Mouse (Mus musculus) neural tube, embryonic 14.5 days (tissue): ENCODE results near the gene Hes5. TPM values are rescaled to one million over a fixed set of nuclear protein-coding genes. Genes with fewer than 3 reads are reported as not detected.

Experiments
- ATAC-seq: fragments of 200-750 bp; cut with Nextera tagmentation; 2 replicates; pipeline ENCODE4 v1.8.0; 2017; ENCODE audit warnings: low read depth, mild to moderate bottlenecking, moderate TSS enrichment, moderate library complexity
- H3K27ac ChIP-seq: fragments of 300-500 bp; sonication (generic); 2 replicates; pipeline ENCODE4 v1.5.1; 2014; ENCODE audit warnings: low read depth, mild to moderate bottlenecking, control low read depth, low read length, moderate library complexity, mixed read lengths
- H3K27me3 ChIP-seq: fragments of 300-500 bp; sonication (generic); 2 replicates; pipeline ENCODE4 v1.6.1; 2014; ENCODE audit warnings: low read length; ENCODE audit not compliant: control insufficient read depth, insufficient read depth
- H3K36me3 ChIP-seq: fragments of 300-500 bp; sonication (generic); 2 replicates; pipeline ENCODE4 v1.6.1; 2014; ENCODE audit warnings: low read length, mixed read lengths; ENCODE audit not compliant: control insufficient read depth, insufficient read depth
- H3K4me1 ChIP-seq: fragments of 300-500 bp; sonication (generic); 2 replicates; pipeline ENCODE4 v1.6.1; 2014; ENCODE audit warnings: low read length; ENCODE audit not compliant: control insufficient read depth, insufficient read depth
- H3K4me2 ChIP-seq: fragments of 300-500 bp; sonication (generic); 2 replicates; pipeline ENCODE4 v1.6.1; 2014; ENCODE audit warnings: mild to moderate bottlenecking, low read depth, low read length, control low read depth
- H3K4me3 ChIP-seq: fragments of 300-500 bp; sonication (generic); 2 replicates; pipeline ENCODE4 v1.5.1; 2014; ENCODE audit warnings: low read depth, low read length, control low read depth, mixed read lengths
- H3K9ac ChIP-seq: fragments of 300-500 bp; sonication (generic); replicated peaks from 2 replicates; pipeline ENCODE4 v1.6.1; 2014; ENCODE audit warnings: low read depth, mild to moderate bottlenecking, control low read depth, low read length, mixed read lengths
- H3K9me3 ChIP-seq: fragments of 300-500 bp; sonication (generic); 2 replicates; pipeline ENCODE4 v1.6.1; 2016; ENCODE audit warnings: low read length; ENCODE audit not compliant: control insufficient read depth
- WGBS: fragments of 180-500 bp; shearing (Covaris S2); extraction: QIAGEN DNeasy Blood & Tissue Kit; methylation state at CpG from one replicate; pipeline ENCODE4 v1.1.7; 2014; 5-methylcytosine and 5-hydroxymethylcytosine counted together
- polyA plus RNA-seq: library from polyadenylated mRNA; unstranded; fragments of >200 nt; fragmentation: Nextera tagmentation; extraction: Ambion mirVana; gene quantifications from 2 replicates; pipeline ENCODE4 v1.2.1, GENCODE M21; 2014

Gene Hes5
- polyA plus RNA-seq, 1 experiment from 2014 or later, result 40.9 TPM

DNA sequence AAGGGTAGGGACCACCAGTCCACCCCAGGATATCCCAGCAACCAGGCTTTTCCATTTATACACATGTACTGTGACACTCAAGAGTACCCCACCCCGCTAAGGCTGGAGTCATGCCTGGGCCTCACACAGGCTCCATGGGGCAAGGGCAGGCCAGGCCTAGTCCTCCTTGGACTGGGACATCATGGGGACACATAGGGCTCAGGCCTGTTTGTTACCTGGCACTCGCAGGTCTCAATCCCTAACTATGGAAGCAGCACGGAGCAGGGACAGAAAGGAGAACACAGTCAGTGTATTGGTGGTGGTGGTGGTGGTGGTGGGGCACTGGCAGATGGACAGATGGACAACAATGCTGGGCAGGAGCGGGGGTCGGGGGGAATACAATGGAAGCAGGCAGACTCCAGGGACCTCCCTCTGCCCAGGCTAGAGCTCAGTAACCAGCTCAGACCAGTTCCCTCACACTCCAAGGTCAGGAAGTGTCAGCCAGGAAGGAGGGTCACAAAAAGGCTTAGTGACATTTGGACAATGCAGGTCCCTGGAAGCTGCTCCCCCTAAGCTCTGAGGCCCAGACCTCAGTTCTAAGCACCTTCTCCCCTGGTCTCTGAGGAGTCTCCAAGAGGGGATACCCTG is 24.5 kb downstream of the Hes5 start:
- 0 out of 2 replicates have a peak, but pooled peaks cover 4% of the 10 kb centered on the region for H3K27me3 ChIP-seq
- H3K36me3 ChIP-seq, result peaks cover 10% of the 10 kb centered on the region
- H3K9me3 ChIP-seq, result no peaks in the 10 kb centered on the region
- no peak for ATAC-seq
- H3K27ac ChIP-seq, result no peak overlapping the region
- WGBS, result 78% methylated on average over 5 of the region's 5 CpGs
- 0 out of 2 replicates have a peak overlapping the region, but pooled peaks have one; percentile 2 for H3K9ac ChIP-seq
- H3K4me3 ChIP-seq, result no peak overlapping the region
- no peak overlapping the region for H3K4me2 ChIP-seq
- H3K4me1 ChIP-seq, result peaks cover 4% of the 10 kb centered on the region; the same call in 1 of the 2 replicates

GRCm38 (mm10) chr4:154986096-154986495 is 25.4 kb downstream of the Hes5 start:
- Histone ChIP-seq H3K9ac (0 out of 2 replicates have a peak overlapping the region, but pooled peaks have one; percentile 2), H3K36me3 (peaks cover 3% of the 10 kb centered on the region; the same call in 1 of the 2 replicates), H3K4me3 (no peak overlapping the region), H3K9me3 (no peaks in the 10 kb centered on the region), H3K4me1 (peaks cover 4% of the 10 kb centered on the region; the same call in 1 of the 2 replicates), H3K27me3 (0 out of 2 replicates have a peak, but pooled peaks cover 4% of the 10 kb centered on the region), H3K27ac (no peak overlapping the region; the same call in 1 of the 2 replicates), H3K4me2 (no peak overlapping the region)
- WGBS, result 24% methylated on average over 17 of the region's 17 CpGs
- ATAC-seq, result peak; percentile 8; the same call in 1 of the 2 replicates

- no peak overlapping the region for H3K4me3 ChIP-seq
- H3K4me2 ChIP-seq, result no peak overlapping the region
- H3K4me1 ChIP-seq, result peaks cover 4% of the 10 kb centered on the region; the same call in 1 of the 2 replicates
- 70% methylated on average over 15 of the region's 15 CpGs for WGBS
- H3K36me3 ChIP-seq, result no peaks in the 10 kb centered on the region
- H3K9ac ChIP-seq, result no peak overlapping the region
- no peaks in the 10 kb centered on the region for H3K9me3 ChIP-seq
- H3K27ac ChIP-seq, result no peak overlapping the region
- no peak for ATAC-seq
- 0 out of 2 replicates have a peak, but pooled peaks cover 4% of the 10 kb centered on the region for H3K27me3 ChIP-seq
These were observed 26.0 kb downstream of the Hes5 start for GRCm38 (mm10) chr4:154986750-154987149.

- WGBS, result 80% methylated on average over 4 of the region's 4 CpGs
These were observed 34.2 kb downstream of the Hes5 start for GRCm38 (mm10) chr4:154994876-154995275.

DNA sequence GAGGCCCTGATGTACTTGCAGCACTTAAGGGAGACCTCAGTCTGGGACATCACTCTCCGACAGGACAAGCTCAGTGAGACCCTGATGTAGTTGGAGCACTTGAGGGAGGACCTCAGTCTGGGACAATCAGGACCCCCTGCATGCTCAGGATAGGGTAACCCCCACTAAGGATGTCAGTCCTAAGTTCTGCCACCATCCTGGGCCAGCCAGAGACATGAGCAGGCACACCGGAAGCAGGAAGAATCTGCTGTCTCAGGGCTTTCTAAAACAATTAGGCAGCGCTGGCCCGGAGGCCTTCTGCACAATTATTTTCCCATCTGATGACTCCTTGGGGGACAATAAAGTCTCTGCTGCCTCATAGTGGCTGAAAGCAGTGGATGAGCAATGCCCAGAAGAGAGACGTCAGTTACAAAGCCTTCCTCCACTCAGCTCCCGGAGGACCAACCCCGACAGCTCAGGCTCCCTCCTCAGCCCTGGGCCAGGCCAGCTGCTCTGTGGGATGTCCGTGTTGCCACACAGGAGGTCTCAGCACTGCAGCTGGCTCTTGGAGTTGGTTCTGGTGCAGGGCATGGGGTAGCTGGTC is 35.9 kb downstream of the Hes5 start:
- Histone ChIP-seq H3K36me3 (no peaks in the 10 kb centered on the region), H3K27me3 (no peaks in the 10 kb centered on the region), H3K4me2 (no peak overlapping the region), H3K9ac (no peak overlapping the region), H3K27ac (peak overlapping the region; percentile 7; the same call in 1 of the 2 replicates), H3K9me3 (no peaks in the 10 kb centered on the region), H3K4me1 (peaks cover 12% of the 10 kb centered on the region; the same call in 1 of the 2 replicates), H3K4me3 (no peak overlapping the region)
- 8% methylated on average over 8 of the region's 8 CpGs for WGBS
- ATAC-seq, result peak; percentile 74

More at GRCm38 (mm10) chr4:154994876-154995275, 34.2 kb downstream of the Hes5 start:
- no peaks in the 10 kb centered on the region for H3K36me3 ChIP-seq
- H3K4me1 ChIP-seq, result peaks cover 12% of the 10 kb centered on the region; the same call in 1 of the 2 replicates
- no peak for ATAC-seq
- H3K4me2 ChIP-seq, result no peak overlapping the region
- H3K9ac ChIP-seq, result no peak overlapping the region
- H3K27me3 ChIP-seq, result no peaks in the 10 kb centered on the region
- H3K9me3 ChIP-seq, result no peaks in the 10 kb centered on the region
- H3K27ac ChIP-seq, result no peak overlapping the region
- no peak overlapping the region for H3K4me3 ChIP-seq

DNA sequence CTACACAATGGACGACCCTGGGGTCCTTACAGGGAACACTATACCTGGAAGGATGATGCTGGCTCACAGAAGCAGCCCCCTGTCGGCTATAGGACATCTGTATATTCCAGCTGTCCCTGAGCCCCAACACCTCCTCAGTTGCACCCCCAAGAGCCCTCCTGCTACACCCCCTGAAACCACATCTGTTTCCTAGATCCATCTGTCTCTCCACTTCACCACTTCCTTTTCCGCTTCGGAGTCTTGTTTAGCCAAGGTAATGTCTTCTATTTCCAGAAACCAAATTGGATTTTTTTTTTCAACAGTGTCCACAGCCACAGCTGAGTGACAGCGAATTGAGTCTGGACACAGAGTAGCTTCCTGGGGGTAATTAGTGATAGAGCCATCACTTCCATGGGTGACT is 38.7 kb downstream of the Hes5 start:
- Histone ChIP-seq H3K4me2 (no peak overlapping the region), H3K27ac (no peak overlapping the region), H3K9ac (no peak overlapping the region), H3K27me3 (no peaks in the 10 kb centered on the region), H3K4me1 (peaks cover 12% of the 10 kb centered on the region; the same call in 1 of the 2 replicates), H3K4me3 (no peak overlapping the region), H3K9me3 (no peaks in the 10 kb centered on the region), H3K36me3 (no peaks in the 10 kb centered on the region)
- WGBS, result 82% methylated on average over 5 of the region's 5 CpGs
- ATAC-seq, result no peak

- Histone ChIP-seq H3K4me3 (no peak overlapping the region), H3K4me1 (no peaks in the 10 kb centered on the region), H3K27me3 (no peaks in the 10 kb centered on the region), H3K9ac (no peak overlapping the region), H3K9me3 (no peaks in the 10 kb centered on the region), H3K36me3 (no peaks in the 10 kb centered on the region), H3K4me2 (no peak overlapping the region), H3K27ac (no peak overlapping the region)
- 92% methylated on average over 3 of the region's 3 CpGs for WGBS
- no peak for ATAC-seq
These were observed 44.6 kb downstream of the Hes5 start for GRCm38 (mm10) chr4:155005278-155005677.

GRCm38 (mm10) chr4:155006296-155006695 is 45.6 kb downstream of the Hes5 start:
- 72% methylated on average over 10 of the region's 10 CpGs for WGBS
- Histone ChIP-seq H3K27ac (no peak overlapping the region), H3K4me3 (no peak overlapping the region), H3K27me3 (no peaks in the 10 kb centered on the region), H3K4me1 (no peaks in the 10 kb centered on the region), H3K9ac (no peak overlapping the region), H3K4me2 (no peak overlapping the region), H3K9me3 (no peaks in the 10 kb centered on the region), H3K36me3 (no peaks in the 10 kb centered on the region)
- ATAC-seq, result 0 out of 2 replicates have a peak, but pooled peaks have one; percentile 17

DNA sequence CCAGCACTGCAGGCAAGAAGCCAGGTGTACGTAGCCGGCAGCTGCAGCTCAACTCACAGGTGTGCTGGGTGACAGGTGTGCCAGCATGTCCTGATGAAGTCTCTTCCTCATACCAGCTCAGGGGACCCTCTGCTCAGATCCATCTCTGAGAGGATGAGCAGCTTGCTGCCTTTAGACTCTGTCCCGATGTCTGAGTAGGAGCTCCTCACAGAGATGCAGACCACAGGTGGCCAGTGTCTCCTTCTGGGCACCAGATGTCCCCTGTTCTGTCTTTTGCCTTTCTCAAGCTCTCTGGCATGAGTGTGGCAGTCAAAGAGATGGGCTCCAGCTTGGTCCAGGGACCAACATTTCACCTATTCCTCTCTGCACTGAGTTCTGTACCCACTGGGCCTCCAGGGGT is 46.9 kb downstream of the Hes5 start:
- H3K4me1 ChIP-seq, result no peaks in the 10 kb centered on the region
- no peak overlapping the region for H3K9ac ChIP-seq
- H3K27ac ChIP-seq, result no peak overlapping the region
- no peaks in the 10 kb centered on the region for H3K36me3 ChIP-seq
- WGBS, result 96% methylated on average over 3 of the region's 3 CpGs
- H3K9me3 ChIP-seq, result no peaks in the 10 kb centered on the region
- H3K27me3 ChIP-seq, result no peaks in the 10 kb centered on the region
- no peak overlapping the region for H3K4me3 ChIP-seq
- H3K4me2 ChIP-seq, result no peak overlapping the region
- no peak for ATAC-seq
